Mouse (Mus musculus) cortical plate, adult 2 months (tissue): ENCODE results near the gene Pi16.
"Not testable (repeated sequence)": the region's sequence is repeated elsewhere in the genome, so short reads cannot be mapped to it uniquely, and the experiment has no call there.

Source experiments
- CTCF ChIP-seq: fragments of 200-500 bp; IDR thresholded peaks from 2 replicates; pipeline ENCODE4 v1.5.1; 2011; ENCODE audit warnings: mild to moderate bottlenecking, control low read depth, low read length; ENCODE audit not compliant: insufficient read depth; ENCODE audit errors: extremely low read depth
- POLR2A ChIP-seq: fragments of 200-500 bp; IDR thresholded peaks from 2 replicates; pipeline ENCODE4 v1.6.1; 2011; ENCODE audit warnings: mild to moderate bottlenecking, low read length, control low read depth; ENCODE audit not compliant: insufficient read depth; ENCODE audit errors: extremely low read depth

DNA sequence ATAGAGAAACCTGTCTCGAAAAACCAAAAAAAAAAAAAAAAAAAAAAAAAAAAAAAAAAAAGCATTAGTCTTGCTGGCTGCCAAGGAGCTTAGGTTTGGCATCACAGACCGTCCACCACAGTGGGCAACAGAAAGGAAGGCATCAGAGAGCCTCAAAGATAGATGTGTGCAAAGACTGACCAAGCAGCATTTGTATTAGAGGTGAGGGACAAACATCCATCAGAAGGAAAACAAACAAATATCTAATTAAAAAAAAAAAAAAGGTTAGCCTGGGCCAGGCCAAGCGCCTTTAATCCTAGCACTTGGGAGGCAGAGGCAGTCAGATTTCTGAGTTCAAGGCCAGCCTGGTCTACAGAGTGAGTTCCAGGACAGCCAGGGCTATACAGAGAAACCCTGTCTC is at the start of gene Pi16:
- TF ChIP-seq CTCF, POLR2A: not testable (repeated sequence)
